Mouse (Mus musculus): ENCODE data around the gene Trmt10c. TPM values are rescaled to one million over a fixed set of nuclear protein-coding genes. Genes with fewer than 3 reads are reported as not detected.
"Not testable (repeated sequence)": the region's sequence is repeated elsewhere in the genome, so short reads cannot be mapped to it uniquely, and the experiment has no call there.

Trmt10c gene
- 1 to 10 TPM; 9.5 to 9.8 TPM for total RNA-seq (2021)

GRCm38 (mm10) chr16:56037138-56038010 lies at the start of gene Trmt10c:
Gene Trmt10c (minus strand): TSS chr16:56037819.
- intact Hi-C loops (cut with DNase I) = no loop called here
- peak; percentile 93 to 94 for DNase-seq (ENCODE audit: low spot score in 2 of 2)

GRCm38 (mm10) chr16:56086336-56086735 lies 48.7 kb upstream of the Trmt10c start:
- no peak for DNase-seq (ENCODE audit: low spot score in 2 of 2)
- intact Hi-C loops (cut with DNase I) = no loop called here

DNA sequence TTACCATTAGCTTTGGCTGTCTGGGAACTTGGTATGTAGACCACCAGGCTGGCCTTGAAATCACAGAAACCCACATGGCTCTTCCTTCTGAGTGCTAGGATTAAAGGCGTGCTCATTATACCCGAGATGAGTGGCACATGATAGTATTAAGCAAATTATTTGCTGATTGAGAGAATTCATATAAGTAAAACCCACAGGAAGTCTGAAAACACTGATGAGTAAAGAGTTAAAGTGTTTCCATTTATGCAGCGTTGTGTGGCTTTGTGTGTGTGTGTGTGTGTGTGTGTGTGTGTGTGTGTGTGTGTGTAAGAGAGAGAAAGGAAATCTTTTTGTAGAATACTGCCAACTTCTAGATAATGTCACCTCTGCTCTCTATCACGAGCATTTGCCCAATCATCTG lies 44.1 kb upstream of the Trmt10c start:
- no peak for DNase-seq (ENCODE audit: low spot score in 2 of 2)
- intact Hi-C loops (cut with DNase I) = no loop called here

DNA sequence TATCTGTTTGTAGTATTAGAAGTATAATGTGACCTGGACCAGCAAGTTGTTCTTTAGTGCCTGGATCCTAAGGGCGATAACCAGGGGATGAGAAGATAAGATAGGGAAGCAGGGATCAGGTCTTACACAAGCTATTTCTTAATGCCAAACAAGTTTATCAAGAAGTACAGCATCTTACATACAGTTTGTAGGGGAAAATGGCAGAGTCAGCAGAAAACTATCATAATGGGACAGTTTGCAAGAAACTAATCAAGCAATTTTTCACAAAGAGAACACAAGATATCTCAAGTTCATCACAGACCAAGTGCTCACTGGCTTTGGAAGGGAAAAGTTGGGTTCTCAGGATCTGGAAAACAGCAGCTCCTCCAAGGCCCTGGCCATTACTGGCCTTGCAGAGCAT lies 41.8 kb upstream of the Trmt10c start:
- DNase-seq (ENCODE audit: low spot score in 2 of 2) = no peak
- intact Hi-C loops (cut with DNase I) = no loop called here

DNA sequence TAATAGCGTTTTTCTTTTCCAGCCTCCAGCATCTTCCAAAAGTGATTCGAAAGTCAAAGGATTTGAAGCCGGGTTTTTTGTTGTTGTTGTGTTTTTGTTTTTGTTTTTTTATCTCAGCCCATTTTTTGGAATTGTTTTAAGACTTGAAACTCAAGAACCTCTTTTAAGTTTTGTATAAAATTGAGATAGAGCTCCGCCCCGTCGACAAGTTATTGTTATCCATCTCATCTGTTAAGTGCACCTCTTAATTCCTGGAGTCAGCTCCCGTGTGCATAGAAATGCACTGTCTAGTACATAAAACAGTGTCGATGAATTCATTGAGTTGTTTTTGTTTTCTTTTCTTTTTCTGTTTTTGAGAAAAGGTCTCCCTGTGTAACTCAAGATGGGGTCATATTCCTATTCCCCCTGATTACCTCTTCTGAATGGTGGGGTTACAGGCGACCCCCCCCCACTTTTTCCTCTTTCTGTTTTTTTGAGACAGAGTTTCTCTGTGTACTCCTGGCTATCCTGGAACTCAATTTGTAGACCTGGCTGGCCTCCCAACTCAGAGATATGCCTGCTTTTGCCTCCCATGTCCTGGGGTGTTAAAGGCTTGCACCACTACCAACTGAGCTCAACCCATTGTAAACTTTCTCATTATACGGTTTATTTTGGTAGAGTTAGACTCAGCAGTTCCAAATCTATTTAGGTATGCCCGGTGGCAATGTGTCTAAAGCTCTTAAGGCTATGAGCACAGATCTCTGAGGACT lies 38.7 kb upstream of the Trmt10c start:
- intact Hi-C loops (cut with DNase I) = no loop called here
- DNase-seq (ENCODE audit: low spot score in 2 of 2) = no peak

DNA sequence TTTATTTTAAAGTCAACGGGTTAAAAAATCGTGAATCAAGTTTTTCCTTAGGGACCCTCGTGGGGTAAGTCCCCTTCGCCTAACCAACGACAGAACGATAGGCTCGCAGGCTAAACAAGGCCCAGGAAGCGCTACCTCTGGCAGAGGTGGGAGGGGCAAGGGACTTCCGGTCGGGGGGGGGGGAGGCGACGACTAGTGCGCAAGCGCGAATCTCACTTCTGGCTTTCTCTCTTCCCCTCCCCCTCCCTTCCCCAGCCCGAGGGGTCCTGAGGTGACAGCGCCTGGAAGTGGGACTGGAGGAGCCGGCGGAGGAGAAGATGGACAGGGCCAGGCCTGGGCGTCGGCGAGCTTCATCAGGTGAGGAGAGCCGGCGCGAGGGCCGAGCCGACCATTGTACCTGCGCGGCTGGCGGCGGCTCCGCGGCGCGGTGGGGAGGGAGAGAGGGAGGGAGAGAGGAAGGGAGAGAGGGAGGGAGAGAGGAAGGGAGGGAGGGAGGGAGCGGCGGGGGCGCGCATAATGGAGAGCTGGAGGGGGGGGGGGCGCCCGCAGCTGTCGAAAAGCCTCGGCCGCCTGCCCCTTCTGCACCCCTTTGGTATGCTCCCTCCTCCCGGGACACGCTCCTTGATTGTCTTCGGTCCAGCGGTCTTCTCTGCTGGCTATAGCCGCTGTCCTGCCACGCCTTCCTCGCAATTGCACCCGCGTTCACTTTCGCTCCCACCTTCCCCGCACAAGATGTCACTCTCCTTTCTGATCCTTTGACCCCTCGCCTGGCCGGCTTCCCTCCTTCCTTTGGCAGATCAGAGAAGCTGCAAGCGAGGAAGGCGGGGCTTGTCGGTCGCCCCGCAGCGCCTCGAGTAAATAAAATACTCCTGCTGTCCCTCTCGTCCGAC lies 37.8 kb upstream of the Trmt10c start:
- DNase-seq (ENCODE audit: low spot score in 2 of 2) = peak; percentile 82
- intact Hi-C loops (cut with DNase I) = loop anchor here (2.0 kb wide), 1 partner anchor 47 kb away; the partner anchor contains the start of gene Pcnp

DNA sequence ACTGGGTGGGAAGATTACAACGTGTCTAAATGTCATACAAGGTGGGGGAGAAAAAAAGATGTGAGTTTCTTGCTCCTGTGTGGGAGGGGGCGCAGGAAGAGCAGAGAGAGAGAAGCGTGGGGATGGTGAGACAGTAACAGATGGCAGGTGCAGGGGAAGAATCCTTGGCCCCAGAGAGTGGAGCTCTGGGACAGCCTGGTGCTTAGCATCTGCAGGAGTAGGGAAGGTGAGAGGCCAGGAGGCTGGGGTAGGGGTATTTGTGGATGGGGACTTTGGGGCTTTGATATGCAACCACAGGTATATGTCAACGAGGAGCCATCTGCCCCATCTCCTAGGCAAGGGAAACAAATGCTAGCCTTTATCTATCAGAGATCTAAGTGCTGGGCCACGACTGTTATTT lies 36.9 kb upstream of the Trmt10c start:
- no peak for DNase-seq (ENCODE audit: low spot score in 2 of 2)
- intact Hi-C loops (cut with DNase I) = loop anchor here (2.0 kb wide), 1 partner anchor 46 kb away; the partner anchor contains the start of gene Pcnp

DNA sequence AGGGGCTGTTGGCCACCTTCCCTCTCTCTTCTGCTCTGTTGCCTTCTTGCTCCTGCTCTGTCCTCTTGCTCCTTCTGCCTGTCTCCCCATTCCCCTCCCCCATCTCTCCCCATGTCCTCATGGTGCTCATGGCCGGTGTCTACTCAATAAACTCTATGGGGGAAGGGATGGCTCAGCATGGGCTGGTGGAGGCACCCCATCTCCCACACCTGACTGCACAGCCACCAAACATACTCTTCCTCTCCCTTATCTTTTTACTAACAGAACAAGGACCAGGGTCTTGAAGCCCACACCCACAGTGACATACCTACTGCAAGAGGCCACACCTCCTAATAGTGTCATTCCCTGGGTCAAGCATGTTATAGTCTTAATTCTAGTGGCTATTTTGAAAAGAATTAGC lies 36.5 kb upstream of the Trmt10c start:
- no peak for DNase-seq (ENCODE audit: low spot score in 2 of 2)
- intact Hi-C loops (cut with DNase I) = loop anchor here (2.0 kb wide), 1 partner anchor 45 kb away; the partner anchor contains the start of gene Pcnp

GRCm38 (mm10) chr16:56073150-56073549 lies 35.5 kb upstream of the Trmt10c start:
- DNase-seq (ENCODE audit: low spot score in 2 of 2); intact Hi-C loops (cut with DNase I): not testable (repeated sequence)

GRCm38 (mm10) chr16:56072533-56072932 lies 34.9 kb upstream of the Trmt10c start:
- intact Hi-C loops (cut with DNase I) = no loop called here

GRCm38 (mm10) chr16:56071317-56072232 lies 34.0 kb upstream of the Trmt10c start:
- no peak for DNase-seq (ENCODE audit: low spot score in 2 of 2)
- intact Hi-C loops (cut with DNase I) = no loop called here

More at GRCm38 (mm10) chr16:56072533-56072932, 34.9 kb upstream of the Trmt10c start:
- DNase-seq (ENCODE audit: low spot score in 2 of 2) = no peak

DNA sequence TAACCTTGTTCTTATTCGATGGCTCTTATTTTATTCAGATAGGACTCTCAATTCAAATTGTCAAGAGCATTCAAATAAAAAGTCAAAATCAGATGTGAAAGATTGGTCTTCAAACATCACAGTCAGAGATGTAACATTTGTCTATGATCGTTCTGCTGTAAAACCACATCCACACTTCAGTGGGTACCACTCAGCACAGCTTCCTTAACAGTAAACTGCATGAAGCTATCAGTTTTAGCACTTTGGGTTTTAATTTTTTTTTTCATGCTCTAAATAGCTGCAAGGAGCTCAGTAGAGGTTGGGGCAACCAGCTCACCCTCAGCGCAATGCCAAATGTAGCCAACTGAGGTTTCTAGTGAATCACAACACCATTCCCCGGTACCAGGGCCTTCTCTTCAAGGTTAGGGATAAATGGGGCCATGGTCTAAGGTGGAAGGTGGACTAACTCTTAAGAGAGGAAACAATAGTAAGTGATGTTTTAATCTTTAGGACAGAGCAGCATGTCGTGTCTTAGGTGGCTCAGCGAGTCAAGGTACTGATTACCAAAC lies 31.0 kb upstream of the Trmt10c start:
- intact Hi-C loops (cut with DNase I) = no loop called here

GRCm38 (mm10) chr16:56066113-56066512 lies 28.5 kb upstream of the Trmt10c start:
- no peak for DNase-seq (ENCODE audit: low spot score in 2 of 2)
- intact Hi-C loops (cut with DNase I) = no loop called here

More for the DNA sequence above, 31.0 kb upstream of the Trmt10c start:
- no peak for DNase-seq (ENCODE audit: low spot score in 2 of 2)

GRCm38 (mm10) chr16:56064334-56064990 lies 26.8 kb upstream of the Trmt10c start:
- DNase-seq (ENCODE audit: low spot score in 2 of 2) = peak; percentile 59 to 82
- intact Hi-C loops (cut with DNase I) = loop anchor here (2.0 kb wide), 1 partner anchor 114 kb away; no protein-coding TSS in a partner anchor

DNA sequence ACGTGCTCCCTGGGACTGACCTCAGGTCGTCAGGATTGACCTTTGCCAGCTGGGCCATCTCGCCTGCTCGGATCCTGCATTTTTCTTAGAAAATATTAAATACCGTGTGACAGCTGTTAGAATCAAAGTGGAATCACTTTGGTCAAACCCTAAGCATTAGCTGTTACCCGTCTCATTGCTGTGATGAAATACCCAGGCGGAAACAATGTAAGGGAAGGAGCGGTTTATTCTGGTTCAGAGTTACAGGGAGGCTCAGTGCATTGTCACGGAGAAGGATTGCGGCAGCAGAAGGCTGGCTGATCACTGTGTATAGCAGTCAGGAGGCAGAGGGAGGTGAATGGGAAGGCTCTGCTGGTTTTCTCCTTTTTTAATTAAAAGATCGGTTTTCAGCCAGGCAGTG lies 25.4 kb upstream of the Trmt10c start:
- intact Hi-C loops (cut with DNase I) = no loop called here

GRCm38 (mm10) chr16:56061995-56062594 lies 24.5 kb upstream of the Trmt10c start:
- DNase-seq (ENCODE audit: low spot score in 2 of 2) = no peak
- intact Hi-C loops (cut with DNase I) = no loop called here

More for the DNA sequence above, 25.4 kb upstream of the Trmt10c start:
- no peak for DNase-seq (ENCODE audit: low spot score in 2 of 2)

DNA sequence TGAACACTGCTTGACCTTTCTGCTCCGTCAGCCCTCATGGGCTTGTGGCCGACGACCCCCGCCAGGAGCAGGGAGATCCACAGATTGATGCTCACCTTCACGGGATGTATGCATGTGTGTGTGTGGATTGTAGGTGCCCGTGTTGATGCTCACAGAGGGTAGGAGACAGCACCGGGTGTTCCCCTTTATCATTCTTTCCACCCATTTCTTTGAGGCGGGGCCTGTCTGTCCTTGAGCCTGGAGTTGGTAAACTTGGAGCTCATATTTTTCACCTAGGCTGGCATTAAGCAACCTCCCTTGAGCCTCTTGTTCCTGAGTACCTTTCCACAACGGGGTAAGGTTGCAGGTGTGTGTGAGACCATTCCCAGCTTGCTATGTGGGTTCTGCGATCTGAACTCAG lies 20.5 kb upstream of the Trmt10c start:
- DNase-seq (ENCODE audit: low spot score in 2 of 2) = no peak
- intact Hi-C loops (cut with DNase I) = no loop called here
